Mouse (Mus musculus) kidney, embryonic 14.5 days (tissue): ENCODE data around the gene Zdhhc4. TPM values are rescaled to one million over a fixed set of nuclear protein-coding genes. Genes with fewer than 3 reads are reported as not detected.
A peak's percentile ranks its signal among the peaks of the same experiment; 100 is the strongest.

Experiments used
- ATAC-seq: fragments of 200-750 bp; cut with Nextera tagmentation; 2 replicates; pipeline ENCODE4 v1.8.0; 2017; ENCODE audit warnings: moderate number of reproducible peaks, mild to moderate bottlenecking, moderate TSS enrichment, moderate library complexity; ENCODE audit not compliant: low FRiP score, low TSS enrichment
- H3K27ac ChIP-seq: fragments of 300-500 bp; sonication (generic); 2 replicates; pipeline ENCODE4 v1.5.1; 2014; ENCODE audit warnings: low read depth, mild to moderate bottlenecking, low read length, moderate library complexity, mixed read lengths
- H3K27me3 ChIP-seq: fragments of 300-500 bp; sonication (generic); 2 replicates; pipeline ENCODE4 v1.6.1; 2014; ENCODE audit warnings: mild to moderate bottlenecking, low read length; ENCODE audit not compliant: control insufficient read depth, insufficient read depth
- H3K36me3 ChIP-seq: fragments of 300-500 bp; sonication (generic); 2 replicates; pipeline ENCODE4 v1.6.1; 2014; ENCODE audit warnings: low read length, mixed read lengths; ENCODE audit not compliant: control insufficient read depth, insufficient read depth
- H3K4me1 ChIP-seq: fragments of 300-500 bp; sonication (generic); 2 replicates; pipeline ENCODE4 v1.6.1; 2014; ENCODE audit warnings: low read length, mixed read lengths; ENCODE audit not compliant: control insufficient read depth, insufficient read depth
- H3K4me2 ChIP-seq: fragments of 300-500 bp; sonication (generic); replicated peaks from 2 replicates; pipeline ENCODE4 v1.6.1; 2014; ENCODE audit warnings: low read depth, mild to moderate bottlenecking, low read length
- H3K4me3 ChIP-seq: fragments of 300-500 bp; sonication (generic); 2 replicates; pipeline ENCODE4 v1.5.1; 2014; ENCODE audit warnings: mild to moderate bottlenecking, low read length
- H3K9ac ChIP-seq: fragments of 300-500 bp; sonication (generic); 2 replicates; pipeline ENCODE4 v1.6.1; 2014; ENCODE audit warnings: low read depth, mild to moderate bottlenecking, low read length, moderate library complexity
- H3K9me3 ChIP-seq: fragments of 300-500 bp; sonication (generic); 2 replicates; pipeline ENCODE4 v1.6.1; 2016; ENCODE audit warnings: low read length; ENCODE audit not compliant: control insufficient read depth
- WGBS: fragments of 180-500 bp; shearing (Covaris S2); extraction: QIAGEN DNeasy Blood & Tissue Kit; methylation state at CpG from one replicate; pipeline ENCODE4 v1.1.7; 2014; 5-methylcytosine and 5-hydroxymethylcytosine counted together
- polyA plus RNA-seq: library from polyadenylated mRNA; unstranded; fragments of >200 nt; fragmentation: Nextera tagmentation; extraction: Ambion mirVana; gene quantifications from 2 replicates; pipeline ENCODE4 v1.2.1, GENCODE M21; 2014

Zdhhc4 gene
- polyA plus RNA-seq, 1 experiment from 2014 or later: 86.2 TPM

DNA sequence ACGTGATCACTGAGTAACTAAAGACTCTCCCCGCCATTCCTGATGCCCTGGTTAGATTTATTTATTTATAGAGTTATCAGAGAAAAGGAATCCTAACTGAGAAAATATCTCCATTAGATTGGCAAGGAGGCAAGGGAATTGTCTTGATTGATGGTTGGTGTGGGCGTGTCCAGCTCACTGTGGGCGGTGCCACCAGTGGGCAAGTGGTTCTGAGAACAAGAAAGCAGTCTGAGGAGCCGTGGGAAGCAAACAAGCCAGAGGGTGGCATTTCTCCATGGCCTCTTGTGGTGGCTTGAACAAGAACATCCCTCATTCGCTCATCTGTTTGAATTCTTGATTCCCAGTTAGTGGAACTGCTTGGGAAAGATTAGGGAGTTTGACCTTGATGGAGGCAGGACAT lies 10.5 kb upstream of the Zdhhc4 start:
- H3K4me2 ChIP-seq: no peak overlapping the region
- H3K4me3 ChIP-seq: no peak overlapping the region
- H3K9ac ChIP-seq: no peak overlapping the region
- no peaks in the 10 kb centered on the region; the same call in 1 of the 2 replicates for H3K9me3 ChIP-seq
- H3K27ac ChIP-seq: no peak overlapping the region
- H3K36me3 ChIP-seq: no peaks in the 10 kb centered on the region
- no peaks in the 10 kb centered on the region; the same call in 1 of the 2 replicates for H3K27me3 ChIP-seq
- WGBS: 59% methylated on average over 6 of the region's 6 CpGs
- ATAC-seq: no peak
- H3K4me1 ChIP-seq: no peaks in the 10 kb centered on the region

- Histone ChIP-seq H3K27me3 (no peaks in the 10 kb centered on the region; the same call in 1 of the 2 replicates), H3K27ac (no peak overlapping the region), H3K36me3 (no peaks in the 10 kb centered on the region), H3K4me3 (no peak overlapping the region), H3K4me2 (no peak overlapping the region), H3K9me3 (no peaks in the 10 kb centered on the region), H3K9ac (no peak overlapping the region), H3K4me1 (no peaks in the 10 kb centered on the region)
- 60% methylated on average over 6 of the region's 6 CpGs for WGBS
- no peak for ATAC-seq
Measured at GRCm38 (mm10) chr5:143336559-143336958, 7.5 kb upstream of the Zdhhc4 start.

DNA sequence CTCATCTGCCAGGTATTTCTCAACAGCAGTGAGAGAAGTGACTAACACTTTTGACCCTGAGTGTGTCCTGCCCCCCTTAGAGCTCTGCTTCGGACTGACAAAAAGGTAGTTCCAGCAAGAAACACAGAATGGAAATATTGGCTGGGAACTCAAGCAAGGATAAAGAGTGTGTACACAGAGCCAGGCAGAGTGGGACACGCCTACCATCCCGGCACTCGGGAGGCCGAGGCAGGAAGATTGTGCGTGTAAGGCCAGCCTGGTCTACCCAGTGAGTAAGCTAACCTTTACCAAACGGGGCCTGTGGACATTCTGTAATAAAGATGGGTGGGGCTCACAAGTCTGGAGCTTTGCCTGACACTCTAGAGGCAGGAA lies 6.0 kb upstream of the Zdhhc4 start:
- WGBS: 68% methylated on average over 7 of the region's 7 CpGs
- Histone ChIP-seq H3K4me2 (no peak overlapping the region), H3K27ac (no peak overlapping the region), H3K36me3 (no peaks in the 10 kb centered on the region), H3K9ac (no peak overlapping the region), H3K4me3 (no peak overlapping the region), H3K27me3 (no peaks in the 10 kb centered on the region; the same call in 1 of the 2 replicates), H3K9me3 (no peaks in the 10 kb centered on the region), H3K4me1 (no peaks in the 10 kb centered on the region)
- no peak for ATAC-seq

DNA sequence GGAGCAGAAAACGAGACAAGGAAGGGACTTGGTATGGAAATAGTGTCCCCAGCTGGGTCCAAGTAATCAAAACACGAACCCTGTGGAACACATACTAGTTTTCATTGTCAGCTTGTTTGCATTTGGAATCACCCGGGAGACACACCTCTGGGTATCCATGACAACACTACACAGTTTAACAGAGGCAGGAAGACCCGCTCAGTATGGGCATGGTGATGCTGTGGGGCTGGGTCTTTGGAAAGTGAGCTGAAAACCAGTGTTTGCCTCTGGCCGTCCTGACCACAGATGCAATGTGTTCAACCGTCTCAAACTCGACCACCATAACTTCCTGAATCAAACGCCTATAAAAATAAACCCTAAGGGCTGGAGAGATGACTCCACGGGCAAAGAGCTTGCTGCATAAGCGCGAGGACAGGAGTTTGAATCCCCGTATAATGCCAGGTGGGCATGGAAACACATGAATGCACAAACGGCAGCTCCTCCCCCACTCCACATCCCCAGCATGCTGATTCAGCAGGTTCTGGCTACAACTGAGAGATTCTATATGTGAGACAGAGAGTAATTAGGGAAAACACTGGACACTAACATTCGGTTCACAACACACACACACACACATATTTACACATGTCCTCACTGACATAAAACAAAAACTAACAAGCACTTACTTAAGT lies 5.5 kb upstream of the Zdhhc4 start:
- Histone ChIP-seq H3K9ac (no peak overlapping the region), H3K27ac (no peak overlapping the region), H3K4me3 (no peak overlapping the region), H3K4me1 (no peaks in the 10 kb centered on the region), H3K4me2 (no peak overlapping the region), H3K9me3 (no peaks in the 10 kb centered on the region), H3K27me3 (no peaks in the 10 kb centered on the region; the same call in 1 of the 2 replicates), H3K36me3 (no peaks in the 10 kb centered on the region)
- 64% methylated on average over 14 of the region's 14 CpGs for WGBS
- 0 out of 2 replicates have a peak, but pooled peaks have one; percentile 42 for ATAC-seq

GRCm38 (mm10) chr5:143333872-143334271 lies 4.8 kb upstream of the Zdhhc4 start:
- H3K4me3 ChIP-seq: no peak overlapping the region
- H3K27ac ChIP-seq: no peak overlapping the region
- H3K27me3 ChIP-seq: no peaks in the 10 kb centered on the region; the same call in 1 of the 2 replicates
- no peaks in the 10 kb centered on the region for H3K36me3 ChIP-seq
- H3K9me3 ChIP-seq: no peaks in the 10 kb centered on the region
- 17% methylated on average over 5 of the region's 5 CpGs for whole genome bisulfite sequencing
- H3K4me2 ChIP-seq: no peak overlapping the region
- H3K4me1 ChIP-seq: no peaks in the 10 kb centered on the region
- no peak overlapping the region for H3K9ac ChIP-seq
- ATAC-seq: no peak

- H3K36me3 ChIP-seq: peaks cover 63% of the 10 kb centered on the region
- H3K4me3 ChIP-seq: no peak overlapping the region
- no peak overlapping the region for H3K4me2 ChIP-seq
- 57% methylated on average over 8 of the region's 8 CpGs for WGBS
- no peak overlapping the region for H3K9ac ChIP-seq
- no peaks in the 10 kb centered on the region for H3K27me3 ChIP-seq
- no peak for ATAC-seq
- H3K4me1 ChIP-seq: peaks cover 15% of the 10 kb centered on the region
- no peak overlapping the region for H3K27ac ChIP-seq
- H3K9me3 ChIP-seq: no peaks in the 10 kb centered on the region
Measured at GRCm38 (mm10) chr5:143317288-143317610, 11.8 kb downstream of the Zdhhc4 start.

GRCm38 (mm10) chr5:143316605-143317287 lies 12.3 kb downstream of the Zdhhc4 start:
- WGBS: 91% methylated on average over 5 of the region's 5 CpGs
- Histone ChIP-seq H3K4me3 (no peak overlapping the region), H3K9ac (no peak overlapping the region), H3K4me1 (peaks cover 15% of the 10 kb centered on the region), H3K27ac (no peak overlapping the region), H3K9me3 (no peaks in the 10 kb centered on the region), H3K4me2 (no peak overlapping the region), H3K27me3 (no peaks in the 10 kb centered on the region), H3K36me3 (peaks cover 62% of the 10 kb centered on the region)
- ATAC-seq: no peak

DNA sequence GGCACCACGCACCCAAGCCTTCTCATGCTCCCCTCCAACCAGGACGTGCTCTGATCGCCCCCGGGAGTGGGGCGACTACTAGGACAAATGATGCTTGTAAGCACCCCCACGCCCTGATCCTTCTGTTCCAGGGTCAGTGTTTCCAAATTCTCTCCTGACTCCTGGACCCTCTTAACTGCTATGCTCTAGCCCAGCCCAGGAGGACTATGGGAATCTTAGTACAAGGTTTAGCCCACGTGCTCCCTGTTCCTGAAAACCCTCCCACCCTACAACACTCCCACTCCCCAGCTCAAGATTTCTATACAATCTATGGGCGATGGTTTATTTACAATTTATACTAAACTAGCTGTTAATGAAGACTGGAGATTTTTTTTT lies 13.6 kb downstream of the Zdhhc4 start:
- ATAC-seq: no peak; the same call in 1 of the 2 replicates

More for the DNA sequence above, 13.6 kb downstream of the Zdhhc4 start:
- H3K27ac ChIP-seq: no peak overlapping the region; the same call in 1 of the 2 replicates
- H3K27me3 ChIP-seq: no peaks in the 10 kb centered on the region
- peaks cover 15% of the 10 kb centered on the region for H3K4me1 ChIP-seq
- H3K4me3 ChIP-seq: peak overlapping the region; percentile 87
- 12% methylated on average over 8 of the region's 8 CpGs for WGBS
- peak overlapping the region; percentile 88; the same call in 1 of the 2 replicates for H3K4me2 ChIP-seq
- peaks cover 64% of the 10 kb centered on the region for H3K36me3 ChIP-seq
- H3K9ac ChIP-seq: peak overlapping the region; percentile 97
- H3K9me3 ChIP-seq: no peaks in the 10 kb centered on the region
